Mouse (Mus musculus) heart, postnatal 4 days (tissue): ENCODE results near the gene Prtn3. TPM values are rescaled to one million over a fixed set of nuclear protein-coding genes. Genes with fewer than 3 reads are reported as not detected.

Experiments used
- DNase-seq: peaks from one replicate; pipeline ENCODE4 v3.0.0; 2021
- microRNA-seq, 2 experiments: library from miRNA; unstranded; fragments of <30 nt; microRNA quantifications; one replicate each; pipeline ENCODE4 v1.2.0; 2021 to 2022
- total RNA-seq, 2 experiments: library from RNA; stranded (reverse); gene quantifications; 2 replicates each; pipeline ENCODE4 v1.2.3; 2021

Prtn3 gene
- total RNA-seq, 2 experiments from 2014 or later, result not detected

DNA sequence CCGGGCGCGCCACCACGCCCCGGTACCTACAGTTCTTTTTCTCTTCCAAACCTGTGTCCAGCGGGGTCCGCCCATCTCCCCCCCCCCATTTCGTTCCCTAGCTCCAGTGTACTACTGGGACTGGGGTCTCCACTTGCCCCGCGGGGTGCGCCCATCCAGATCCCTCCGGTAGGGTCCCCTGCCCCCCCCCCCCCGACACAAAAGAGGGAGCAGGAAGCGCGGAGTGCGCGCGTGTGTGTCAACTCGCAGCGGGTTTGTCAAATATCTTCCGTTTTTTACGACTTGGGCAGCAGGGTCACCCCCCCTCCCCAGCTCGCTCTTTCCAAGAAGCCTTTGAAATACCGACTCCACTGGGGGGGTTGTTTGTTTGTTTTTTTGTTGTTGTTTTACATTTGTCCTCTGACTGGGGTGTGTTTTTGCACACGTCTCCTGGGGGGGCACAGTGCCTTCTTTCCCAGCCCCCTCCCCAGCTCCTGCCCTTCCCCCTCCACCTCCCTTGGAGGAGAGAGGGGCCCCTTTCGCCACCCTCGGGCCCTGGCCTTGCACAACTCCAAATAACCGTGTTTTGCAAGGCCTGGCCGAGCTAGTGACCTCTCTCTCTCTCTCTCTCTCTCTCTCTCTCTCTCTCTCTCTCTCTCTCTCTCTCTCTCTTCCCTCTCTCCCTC is 53.9 kb downstream of the Prtn3 start:
- DNase-seq, result no peak

DNA sequence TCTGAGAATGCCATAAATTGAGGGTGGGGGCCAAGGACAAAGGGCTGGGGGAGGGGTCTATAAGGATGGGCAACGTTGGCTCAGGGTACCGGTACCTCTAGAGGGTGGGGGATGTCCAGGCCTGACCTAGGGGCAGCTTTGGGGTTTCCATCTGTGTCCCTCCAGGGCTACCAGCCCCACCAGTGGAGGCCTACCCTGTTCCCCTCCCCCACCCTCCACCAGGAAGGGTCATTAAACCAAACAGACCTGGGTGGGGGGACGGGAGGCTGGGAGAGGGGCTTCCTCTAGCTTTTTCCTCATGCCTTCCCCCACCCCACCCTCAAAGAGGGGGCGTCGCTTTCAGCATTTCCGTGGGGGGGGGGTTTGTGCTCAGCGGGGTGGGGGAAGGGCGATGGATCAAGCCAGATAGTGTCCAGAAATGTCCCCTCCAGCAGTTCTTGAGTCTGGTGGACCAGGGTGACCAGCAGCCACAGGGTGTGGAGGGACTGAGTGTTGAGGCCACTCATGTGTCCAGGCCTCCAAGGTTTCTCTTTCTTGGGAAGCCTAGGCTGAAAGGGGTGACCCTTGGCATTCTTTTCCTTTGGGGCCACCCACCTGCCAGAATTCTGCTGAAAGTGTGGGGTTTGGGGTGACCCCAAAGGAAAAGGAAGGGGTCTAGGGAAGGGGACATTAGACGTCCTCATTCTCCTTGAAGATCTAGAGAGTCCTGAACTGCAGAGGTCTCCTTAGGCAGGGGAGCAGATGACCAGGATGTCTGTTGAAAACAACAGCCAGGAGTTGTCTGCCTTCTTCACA is 54.8 kb downstream of the Prtn3 start:
- no peak for DNase-seq

DNA sequence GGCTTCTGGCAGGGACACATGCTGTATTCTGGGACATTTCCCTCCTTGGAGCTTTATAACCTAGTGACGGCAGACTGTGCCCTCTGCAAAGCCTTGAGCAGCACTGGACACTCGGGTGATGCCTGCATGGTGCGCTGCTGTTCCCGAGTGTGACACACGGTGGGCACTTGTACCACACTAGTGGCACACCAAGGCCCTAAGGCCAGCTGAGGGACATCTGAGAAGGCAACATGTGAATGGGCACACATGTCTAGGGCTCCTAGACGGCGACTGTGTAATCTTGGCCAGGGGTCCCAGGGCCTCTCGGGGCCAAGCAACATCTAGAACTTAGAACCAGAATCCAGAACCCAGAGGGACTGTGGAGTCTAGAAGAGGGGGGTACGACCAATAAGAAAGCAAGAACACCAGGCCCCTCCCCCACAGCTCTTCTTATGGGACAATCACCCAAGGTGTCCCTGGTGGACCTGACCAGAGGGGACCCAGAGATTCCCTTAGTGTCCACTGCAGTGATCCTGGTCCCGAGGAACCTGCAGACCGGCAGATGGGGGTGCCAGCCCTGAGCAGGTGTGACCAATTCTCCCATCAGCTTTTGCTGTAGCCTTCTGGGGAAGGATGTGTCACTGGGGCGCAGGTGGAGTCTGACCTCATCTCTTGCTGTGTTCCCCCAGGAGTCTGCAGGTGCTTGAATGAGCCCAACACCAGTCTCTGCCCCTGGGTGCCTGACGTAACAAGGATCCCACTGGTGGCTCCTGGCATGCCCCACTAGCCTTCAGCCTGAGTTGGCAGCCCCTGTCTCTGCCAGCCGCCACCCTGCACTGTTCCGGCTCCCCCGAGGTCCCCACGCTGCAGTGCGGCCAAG is 55.9 kb downstream of the Prtn3 start:
- DNase-seq, result no peak

DNA sequence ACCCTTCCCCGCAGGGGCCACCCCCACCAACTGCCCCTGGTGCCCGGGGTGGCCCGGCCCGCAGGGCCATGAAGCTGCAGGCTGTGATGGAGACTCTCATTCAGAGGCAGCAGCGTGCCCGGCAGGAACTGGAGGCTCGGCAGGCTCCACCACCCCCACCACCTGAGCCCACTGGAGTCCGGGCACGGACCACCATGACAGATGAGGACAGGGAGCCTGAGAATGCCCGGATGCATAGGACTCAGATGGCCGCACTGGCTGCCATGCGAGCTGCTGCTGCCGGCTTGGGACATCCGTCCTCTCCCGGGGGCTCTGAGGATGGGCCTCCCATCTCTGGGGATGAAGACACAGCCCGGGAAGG is 56.5 kb downstream of the Prtn3 start:
- no peak for DNase-seq

DNA sequence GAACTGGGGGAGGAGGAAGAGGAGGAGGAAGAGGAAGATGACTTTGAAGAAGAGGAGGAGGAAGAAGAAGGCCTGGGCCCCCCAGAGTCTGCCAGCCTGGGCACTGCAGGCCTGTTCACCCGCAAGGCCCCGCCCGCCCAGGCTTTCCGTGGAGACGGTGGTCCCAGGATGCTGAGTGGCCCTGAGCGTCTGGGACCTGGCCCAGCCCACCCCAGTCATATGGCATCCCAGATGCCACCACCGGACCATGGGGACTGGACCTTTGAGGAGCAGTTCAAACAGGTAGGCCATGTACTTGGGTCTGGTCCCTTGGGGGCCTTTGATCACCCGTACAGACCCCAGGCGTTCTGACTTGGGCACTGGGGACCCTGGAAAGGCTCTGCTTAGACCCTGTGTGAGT is 57.5 kb downstream of the Prtn3 start:
- no peak for DNase-seq

DNA sequence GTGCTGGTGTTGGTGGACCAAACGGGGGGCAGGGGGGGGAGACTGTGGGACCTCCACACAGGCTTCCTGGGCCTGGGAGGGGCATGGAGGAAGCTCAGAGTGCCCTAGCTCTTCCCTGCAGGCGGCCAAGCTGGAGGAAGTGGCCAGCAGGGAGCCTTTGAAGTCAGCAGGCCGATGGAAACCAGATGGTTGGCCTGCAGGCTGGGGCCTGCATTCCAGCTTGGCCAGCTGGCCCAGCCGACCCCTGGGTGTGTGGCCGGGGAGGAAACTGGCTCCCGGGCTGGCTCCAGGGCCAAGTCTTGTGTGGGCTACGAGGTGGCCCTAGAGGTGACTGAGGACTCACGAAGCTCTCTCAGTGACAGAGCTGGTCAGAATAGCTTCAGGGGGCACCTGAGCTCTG is 58.5 kb downstream of the Prtn3 start:
- DNase-seq, result peak; percentile 84

Small RNA genes lying within 50 kb of the gene (microRNA-seq; reads per million reads assigned to microRNA genes)
- 0 reads per million in 2 experiments for gene Mir6910

Other genes with a start within 250 kb of the Prtn3 start
- 1 to 10 TPM; 3.2 to 3.7 TPM for gene Shc2, start 236.6 kb upstream of the Prtn3 start, total RNA-seq
- gene Odf3l2, start 228.7 kb upstream of the Prtn3 start, total RNA-seq, result not detected
- under 1 TPM; 0.36 to 0.67 TPM for gene Madcam1, start 209.9 kb upstream of the Prtn3 start, total RNA-seq
- 10 to 100 TPM; 18.8 to 20.3 TPM for gene Tpgs1, start 205.1 kb upstream of the Prtn3 start, total RNA-seq
- 100 to 1,000 TPM; 134 to 145 TPM for gene Cdc34, start 192.3 kb upstream of the Prtn3 start, total RNA-seq
- gene Gzmm, start 185.5 kb upstream of the Prtn3 start, total RNA-seq, result 1 to 10 TPM; 2.9 to 3.7 TPM
- gene Bsg, start 170.0 kb upstream of the Prtn3 start, total RNA-seq, result 100 to 1,000 TPM; 793 to 876 TPM
- gene Hcn2, start 157.8 kb upstream of the Prtn3 start, total RNA-seq, result 1 to 10 TPM; 7.6 to 9.5 TPM
- gene Polrmt, start 127.9 kb upstream of the Prtn3 start, total RNA-seq, result 10 to 100 TPM; 35.4 to 39.6 TPM
- not detected for gene Fgf22, start 119.4 kb upstream of the Prtn3 start, total RNA-seq
- 10 to 100 TPM; 40.3 to 45.9 TPM for gene Rnf126, start 107.5 kb upstream of the Prtn3 start, total RNA-seq
- gene Fstl3, start 97.2 kb upstream of the Prtn3 start, total RNA-seq, result 10 to 100 TPM; 10.3 TPM
- not detected for gene Prss57, start 83.5 kb upstream of the Prtn3 start, total RNA-seq
- gene Palm, start 80.9 kb upstream of the Prtn3 start, total RNA-seq, result 10 to 100 TPM; 78.5 to 88.6 TPM
- gene Misp, start 53.5 kb upstream of the Prtn3 start, total RNA-seq, result under 1 TPM; 0.14 to 0.45 TPM
- 100 to 1,000 TPM; 167 to 182 TPM for gene Ptbp1, start 20.0 kb upstream of the Prtn3 start, total RNA-seq
- 1 to 10 TPM; 2.5 to 2.9 TPM for gene Plppr3, start 158 bp downstream of the Prtn3 start, total RNA-seq
- not detected for gene Elane, start 11.8 kb downstream of the Prtn3 start, total RNA-seq
- under 1 TPM in 1 of 2 experiments, not detected in 1; 0.38 TPM for gene Cfd, start 16.4 kb downstream of the Prtn3 start, total RNA-seq
- gene Med16, start 34.4 kb downstream of the Prtn3 start, total RNA-seq, result 10 to 100 TPM; 67.1 to 68.2 TPM
- gene Gm26602, start 36.4 kb downstream of the Prtn3 start, total RNA-seq, result not detected
- under 1 TPM; 0.25 to 0.33 TPM for gene Kiss1r, start 42.5 kb downstream of the Prtn3 start, total RNA-seq
- 100 to 1,000 TPM in 1 of 2 experiments, 10 to 100 TPM in 1; 91.0 to 100 TPM for gene R3hdm4, start 46.7 kb downstream of the Prtn3 start, total RNA-seq
- gene Arid3a, start 52.6 kb downstream of the Prtn3 start, total RNA-seq, result 1 to 10 TPM; 4.2 to 4.3 TPM
- gene Wdr18, start 85.7 kb downstream of the Prtn3 start, total RNA-seq, result 10 to 100 TPM; 25.5 to 28.5 TPM
- under 1 TPM in 1 of 2 experiments, not detected in 1; 0.21 TPM for gene Grin3b, start 96.2 kb downstream of the Prtn3 start, total RNA-seq
- 100 to 1,000 TPM; 117 to 120 TPM for gene Tmem259, start 109.9 kb downstream of the Prtn3 start, total RNA-seq
- 100 to 1,000 TPM; 109 to 113 TPM for gene Cnn2, start 114.1 kb downstream of the Prtn3 start, total RNA-seq
- 1 to 10 TPM; 6.9 to 8.1 TPM for gene Abca7, start 122.0 kb downstream of the Prtn3 start, total RNA-seq
- gene Arhgap45, start 142.2 kb downstream of the Prtn3 start, total RNA-seq, result 1 to 10 TPM; 4.0 to 4.1 TPM
- 10 to 100 TPM; 66.6 to 70.7 TPM for gene Polr2e, start 165.3 kb downstream of the Prtn3 start, total RNA-seq
- 100 to 1,000 TPM; 450 to 489 TPM for gene Gpx4, start 172.7 kb downstream of the Prtn3 start, total RNA-seq
- 10 to 100 TPM; 19.0 to 19.4 TPM for gene Sbno2, start 231.1 kb downstream of the Prtn3 start, total RNA-seq
- 10 to 100 TPM; 98.7 to 99.9 TPM for gene Stk11, start 241.3 kb downstream of the Prtn3 start, total RNA-seq